Mouse (Mus musculus) T-helper 2 cell (primary cell): ENCODE measurements around the gene Ppp2r2c.

Experiments used
- in situ Hi-C: fragments of 300-600 bp; cut with MboI, MseI; formaldehyde crosslinking; loops from one replicate; pipeline ENCODE4 v1.15.1; 2025; ENCODE audit warnings: high pct_unique_total_duplicates

Ppp2r2c gene

DNA sequence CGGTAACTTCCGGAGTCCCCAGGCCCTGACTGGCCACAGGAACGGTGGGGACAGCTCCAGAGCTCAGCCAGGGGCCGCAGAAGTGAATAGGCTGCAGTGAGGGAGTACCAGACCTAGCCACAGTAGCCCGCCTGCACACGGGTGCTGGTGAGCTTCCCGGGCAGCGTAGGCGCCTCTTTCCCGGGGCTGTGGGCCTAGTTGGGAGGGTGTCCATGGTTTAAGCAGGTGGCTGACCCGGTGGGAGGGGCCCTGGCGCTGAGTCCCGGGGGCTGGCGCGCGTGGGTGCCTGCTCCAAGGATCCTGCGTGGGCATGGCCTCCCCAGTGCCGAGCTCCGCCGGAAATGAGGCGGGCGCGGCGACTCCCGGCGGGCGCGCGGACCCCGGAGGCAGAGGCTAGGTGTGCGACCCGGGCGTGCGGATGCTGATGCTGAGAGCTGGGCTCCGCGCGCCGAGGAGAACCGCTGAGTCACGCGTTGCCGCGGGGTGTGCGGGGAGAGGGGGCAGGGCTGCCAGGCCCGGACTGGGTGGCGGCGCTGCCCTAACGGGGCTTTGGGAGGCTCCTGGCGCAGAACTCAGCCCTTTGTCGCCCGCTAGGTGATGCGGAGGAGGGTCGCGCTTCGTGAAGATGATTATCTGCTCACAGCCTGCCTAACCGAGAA lies 1.4 kb downstream of the Ppp2r2c start:
- in situ Hi-C loops: loop anchor here (5.0 kb wide), 1 partner anchor 62 kb away; no protein-coding TSS in a partner anchor

DNA sequence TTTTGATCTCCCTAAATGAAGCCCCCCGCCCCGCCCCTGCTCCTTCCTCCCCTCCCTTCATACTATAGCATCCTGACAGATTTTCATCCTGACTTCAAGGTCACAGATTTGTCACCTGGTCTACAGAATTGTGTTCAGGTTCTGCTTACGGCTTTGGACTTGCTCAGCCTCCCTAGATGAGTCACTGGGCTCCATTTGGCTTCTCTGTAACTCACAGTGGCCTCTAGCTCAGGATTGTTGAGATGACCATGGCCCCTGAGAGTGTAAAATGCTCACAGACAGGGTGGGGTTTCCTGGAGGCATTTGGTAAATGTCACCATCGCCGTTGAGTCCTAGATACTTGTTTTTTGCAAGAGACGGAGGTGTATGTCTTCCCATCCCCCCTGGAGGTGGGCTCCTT lies 2.6 kb downstream of the Ppp2r2c start:
- in situ Hi-C loops: loop anchor here (5.0 kb wide), 1 partner anchor 64 kb away; no protein-coding TSS in a partner anchor

DNA sequence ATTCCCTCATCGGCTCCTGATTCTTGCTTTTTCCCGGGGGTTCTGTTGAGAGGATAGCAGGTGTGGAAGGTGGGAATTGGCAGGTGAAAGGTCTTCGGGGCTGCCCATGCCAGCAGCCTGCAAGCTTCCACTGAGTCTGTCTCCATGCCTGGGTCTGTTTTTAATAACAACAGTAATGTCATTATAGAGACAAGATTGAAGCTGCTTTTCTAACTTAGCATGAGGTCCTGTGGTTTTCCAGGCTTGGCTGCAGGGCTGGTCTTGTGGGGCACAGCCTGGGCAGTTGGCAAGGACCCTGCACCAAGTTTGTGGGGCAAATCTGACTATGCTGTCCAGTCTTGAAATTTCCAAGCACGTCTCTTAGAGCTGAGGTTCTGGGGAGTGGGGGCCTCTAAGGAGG lies 7.6 kb downstream of the Ppp2r2c start:
- in situ Hi-C loops: no loop called here

DNA sequence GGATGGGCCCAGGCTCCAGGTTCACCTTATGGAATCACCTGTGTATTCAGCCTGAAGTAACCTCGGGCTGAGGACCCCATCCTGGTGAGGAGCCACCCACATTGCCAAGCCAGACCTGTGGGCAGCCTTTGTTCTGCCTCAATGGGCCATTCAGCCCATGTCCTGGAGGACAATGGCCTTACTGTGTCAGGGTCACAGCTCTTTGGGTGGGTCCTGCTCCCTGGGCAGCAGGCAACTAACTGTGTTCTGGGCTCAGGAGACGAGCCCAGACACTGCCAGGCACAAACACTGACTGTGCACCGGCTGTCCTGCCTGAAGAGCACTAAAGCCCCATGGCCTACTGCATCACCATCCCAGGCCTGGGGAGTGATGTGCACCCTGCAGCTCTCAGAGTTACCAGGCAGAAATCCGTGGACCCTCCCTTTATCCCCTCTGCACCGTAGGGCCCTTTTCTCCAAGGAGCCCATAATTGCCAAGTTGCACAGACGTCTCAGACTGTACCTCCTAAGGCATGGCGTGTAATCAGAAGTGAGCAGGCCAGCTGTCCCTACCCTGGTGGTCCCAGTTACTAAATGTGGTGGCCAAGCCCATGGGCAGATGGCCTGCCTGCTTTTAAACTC lies 8.6 kb downstream of the Ppp2r2c start:
- in situ Hi-C loops: no loop called here

DNA sequence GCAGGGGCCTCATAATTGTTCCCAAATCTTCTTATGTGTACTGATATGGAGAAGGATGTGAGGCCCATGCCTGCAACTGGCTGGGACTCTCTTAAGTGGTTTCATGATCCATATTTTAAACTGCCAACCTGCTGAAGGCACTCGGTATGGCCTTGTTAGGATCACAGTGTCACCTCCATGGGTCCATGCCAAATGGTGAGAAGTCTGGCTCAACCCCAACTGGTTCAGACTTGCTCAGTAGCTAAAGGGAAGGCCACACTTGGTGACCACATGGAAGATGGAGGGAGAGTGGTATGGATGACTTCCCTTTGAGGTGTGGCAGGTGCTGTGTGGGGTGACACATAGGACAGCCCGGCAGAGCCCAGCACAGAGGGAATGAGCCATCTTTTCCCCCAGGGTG lies 9.3 kb downstream of the Ppp2r2c start:
- in situ Hi-C loops: no loop called here

DNA sequence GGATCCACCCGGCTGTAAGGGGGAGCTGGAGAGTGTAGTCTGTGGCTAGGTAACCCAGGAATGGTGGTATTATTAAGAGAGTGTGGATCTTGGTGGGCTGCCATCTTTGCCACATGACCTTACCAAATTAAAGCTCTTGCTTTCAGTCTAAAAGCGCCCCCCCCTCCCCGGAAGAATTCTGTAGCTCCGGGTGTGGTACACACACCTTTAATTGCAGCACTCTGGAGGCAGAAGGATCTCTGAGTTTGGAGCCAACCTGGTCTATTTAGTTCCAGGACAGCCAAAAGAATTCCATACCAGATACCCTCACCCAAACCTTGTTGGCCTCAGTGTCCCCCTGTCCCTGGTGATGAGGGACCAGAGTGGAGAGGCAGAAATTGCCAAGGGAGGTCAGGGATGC lies 10.5 kb downstream of the Ppp2r2c start:
- in situ Hi-C loops: no loop called here

DNA sequence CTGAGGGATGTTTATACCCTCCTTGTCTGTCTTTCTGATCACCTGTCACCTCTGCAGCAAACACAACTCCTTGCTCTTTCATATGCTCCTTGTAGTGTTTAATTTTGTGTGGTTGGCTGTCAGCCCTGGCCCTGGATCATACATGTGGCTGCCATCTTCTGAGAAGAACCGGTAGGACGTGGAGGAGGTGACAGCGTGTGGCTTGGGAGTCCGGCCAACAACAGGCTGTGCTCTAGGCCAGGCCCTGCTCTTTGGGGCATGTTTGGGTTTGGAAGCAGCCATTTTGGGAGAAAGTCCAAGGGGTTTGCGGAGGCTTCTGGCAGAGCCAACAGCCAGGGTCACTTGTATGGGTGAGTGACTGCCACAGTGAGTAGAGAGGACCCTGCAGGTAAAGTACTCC lies 12.3 kb downstream of the Ppp2r2c start:
- in situ Hi-C loops: no loop called here

DNA sequence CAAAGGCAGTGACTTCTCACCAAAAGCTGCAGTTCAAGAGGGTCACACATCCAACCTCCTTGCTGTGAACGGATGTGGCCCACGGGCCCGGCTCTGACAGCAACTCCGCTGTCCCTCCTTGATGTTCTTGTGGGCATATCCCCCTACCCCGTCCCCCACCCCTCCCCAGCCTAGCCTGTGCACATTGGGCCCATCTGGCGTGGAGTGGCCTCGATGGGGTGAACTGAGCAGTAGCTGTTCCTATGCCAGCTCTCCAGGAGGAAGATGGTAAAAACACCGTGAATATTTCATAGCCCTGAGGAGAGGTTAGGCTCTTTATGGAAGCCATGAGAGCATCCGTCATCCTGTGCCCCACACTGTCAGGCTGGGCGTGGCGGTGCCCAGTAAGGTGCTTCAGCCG lies 15.2 kb downstream of the Ppp2r2c start:
- in situ Hi-C loops: no loop called here

DNA sequence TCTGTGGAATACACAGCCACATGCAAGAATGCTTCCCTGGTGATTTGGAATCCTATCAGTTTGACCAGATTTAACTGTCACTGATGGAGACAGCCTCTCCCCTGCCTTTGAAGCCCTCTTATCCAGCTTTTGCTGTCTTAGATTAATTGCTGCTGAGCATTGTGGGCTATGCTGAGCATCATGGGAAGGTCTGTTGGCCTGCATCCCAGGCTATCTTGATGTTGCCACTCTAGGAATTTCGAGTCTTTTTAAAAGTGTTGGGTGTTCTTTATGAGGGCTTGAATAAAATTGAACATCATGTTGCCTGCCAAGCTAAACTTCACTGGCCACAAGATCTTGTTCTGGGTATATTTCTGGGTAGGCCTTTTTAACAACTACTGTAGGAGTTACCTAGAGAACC lies 16.8 kb downstream of the Ppp2r2c start:
- in situ Hi-C loops: loop anchor here (5.0 kb wide), 1 partner anchor 42 kb away; no protein-coding TSS in a partner anchor

DNA sequence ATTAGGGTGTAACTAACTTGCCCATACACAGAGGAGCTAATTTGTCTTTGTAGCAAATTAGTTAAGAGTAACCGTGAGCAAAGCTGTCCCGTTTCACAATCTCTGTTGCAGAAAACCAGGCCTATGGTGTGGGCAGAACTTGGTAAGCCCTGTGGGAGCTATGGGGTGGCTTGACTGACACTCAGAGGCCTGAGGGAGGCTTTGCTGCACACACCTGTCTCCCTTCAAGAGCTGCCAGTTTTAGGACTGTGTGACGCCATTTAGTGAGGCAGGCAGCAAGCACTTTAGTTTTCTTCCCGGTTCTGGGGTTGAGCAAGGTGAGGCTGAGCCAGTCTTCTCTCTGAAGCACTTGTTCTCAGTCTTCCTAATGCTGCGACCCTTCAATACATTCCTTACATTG lies 17.3 kb downstream of the Ppp2r2c start:
- in situ Hi-C loops: loop anchor here (5.0 kb wide), 1 partner anchor 42 kb away; no protein-coding TSS in a partner anchor

DNA sequence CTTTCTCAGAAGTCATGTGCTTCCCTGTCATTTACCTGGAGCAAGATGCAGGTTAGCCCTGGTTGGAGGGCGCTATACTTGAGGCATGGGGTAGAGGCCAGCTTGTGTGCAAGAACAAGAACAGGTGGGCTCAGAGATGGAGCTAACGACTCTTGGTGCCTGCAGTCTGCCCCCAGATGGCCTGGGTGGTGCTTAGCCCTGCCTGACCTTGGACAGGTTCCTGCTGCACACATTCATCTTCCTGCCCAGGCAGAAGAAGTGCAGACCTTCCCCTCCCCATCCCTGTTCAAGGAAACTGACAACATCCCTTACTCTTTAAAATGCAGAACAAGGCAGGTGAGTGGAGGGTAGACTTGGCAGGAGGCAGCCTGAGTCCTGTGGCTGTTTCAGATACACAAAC lies 18.0 kb downstream of the Ppp2r2c start:
- in situ Hi-C loops: loop anchor here (5.0 kb wide), 1 partner anchor 41 kb away; no protein-coding TSS in a partner anchor

DNA sequence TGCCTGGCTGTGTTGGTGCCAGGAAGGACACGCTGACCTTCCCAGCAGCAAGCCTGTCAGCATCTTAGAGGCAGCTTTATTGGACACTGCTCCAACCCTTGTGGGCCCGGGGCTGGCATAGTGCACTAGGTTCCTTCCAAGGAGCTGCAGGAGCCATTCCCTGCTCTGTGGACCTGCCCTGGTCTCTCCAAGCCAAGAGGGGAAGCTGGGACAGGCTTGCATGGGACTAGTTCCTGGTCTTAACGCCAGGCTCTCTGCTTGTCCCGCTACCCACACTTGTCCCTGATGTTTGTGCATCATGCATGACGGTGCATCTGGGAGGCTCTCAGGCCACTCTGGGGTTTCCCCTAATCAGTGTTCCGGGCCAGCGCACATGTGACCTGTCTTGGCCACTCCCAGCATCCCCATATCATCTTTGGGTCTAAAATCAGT lies 18.6 kb downstream of the Ppp2r2c start:
- in situ Hi-C loops: loop anchor here (5.0 kb wide), 1 partner anchor 40 kb away; no protein-coding TSS in a partner anchor

DNA sequence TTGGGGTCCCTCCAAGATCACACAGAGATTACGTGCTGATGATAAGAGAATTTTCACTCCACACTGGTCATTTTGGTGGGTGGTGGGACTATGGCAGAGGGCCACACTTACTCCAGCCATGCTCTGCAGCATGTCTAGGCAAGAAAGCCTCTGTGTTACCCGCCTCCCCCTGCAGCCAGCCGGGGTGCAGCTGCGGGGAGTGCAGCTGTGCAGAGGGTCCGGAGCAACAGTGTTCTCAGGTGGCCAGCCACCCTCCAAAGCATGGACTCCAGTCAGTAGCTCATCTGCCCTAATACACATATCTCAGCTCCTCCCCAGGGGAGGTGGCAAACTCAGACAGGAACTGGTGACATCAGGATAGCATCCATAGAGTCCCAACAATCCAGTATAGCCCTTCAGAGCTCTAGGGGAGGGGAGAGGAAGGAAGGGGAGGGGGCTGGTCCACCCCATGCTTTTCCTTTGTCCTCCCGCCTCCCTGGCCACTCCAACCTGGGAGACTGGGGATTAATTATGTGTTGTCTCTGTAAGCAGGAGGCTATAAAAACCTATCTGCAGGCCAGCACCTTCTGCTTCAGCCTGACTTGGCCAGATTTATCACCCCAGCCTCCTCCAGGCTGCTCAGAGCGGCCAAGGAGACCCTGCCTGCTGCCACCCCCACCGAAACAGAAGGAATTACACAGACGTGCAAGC lies 19.1 kb downstream of the Ppp2r2c start:
- in situ Hi-C loops: loop anchor here (5.0 kb wide), 1 partner anchor 40 kb away; no protein-coding TSS in a partner anchor

DNA sequence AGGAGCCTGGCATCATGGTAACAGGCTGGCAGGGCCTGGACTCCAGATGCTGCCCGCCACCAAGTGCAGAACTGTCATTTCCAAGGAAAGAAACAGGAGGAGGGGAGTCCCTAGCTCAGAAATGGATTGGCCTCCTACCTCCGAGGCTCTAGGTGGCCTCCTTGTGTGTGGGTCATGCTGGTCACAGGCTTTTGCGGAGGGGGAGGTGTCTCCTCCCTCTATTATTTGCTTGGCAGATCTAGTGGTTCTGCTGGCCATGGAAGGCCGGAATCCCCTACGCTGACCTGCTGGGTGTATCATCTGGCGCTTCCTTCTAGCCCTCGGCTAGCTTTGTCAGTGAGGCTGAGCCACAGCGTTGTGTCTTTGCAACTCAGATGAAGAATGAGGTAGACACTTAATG lies 20.2 kb downstream of the Ppp2r2c start:
- in situ Hi-C loops: loop anchor here (5.0 kb wide), 1 partner anchor 39 kb away; no protein-coding TSS in a partner anchor

DNA sequence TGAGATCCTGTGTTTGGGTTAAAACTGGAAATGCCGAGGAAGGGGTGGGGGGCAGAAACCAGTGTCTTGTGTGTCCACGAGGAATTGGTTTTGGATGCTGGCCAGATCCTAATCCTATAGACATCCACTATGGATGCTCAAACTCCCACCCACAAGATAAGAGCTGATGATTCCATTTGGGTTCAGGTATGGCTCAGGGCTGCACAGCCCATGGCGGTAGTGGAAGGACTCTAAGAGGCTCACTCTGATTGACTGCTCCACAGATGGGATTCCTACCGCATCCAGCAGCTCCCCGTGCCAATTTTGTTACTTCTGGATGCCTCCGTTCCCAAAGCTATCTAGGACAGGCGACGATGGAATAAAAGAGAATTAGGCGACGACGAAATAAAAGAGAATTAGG lies 20.6 kb downstream of the Ppp2r2c start:
- in situ Hi-C loops: loop anchor here (5.0 kb wide), 1 partner anchor 38 kb away; no protein-coding TSS in a partner anchor

DNA sequence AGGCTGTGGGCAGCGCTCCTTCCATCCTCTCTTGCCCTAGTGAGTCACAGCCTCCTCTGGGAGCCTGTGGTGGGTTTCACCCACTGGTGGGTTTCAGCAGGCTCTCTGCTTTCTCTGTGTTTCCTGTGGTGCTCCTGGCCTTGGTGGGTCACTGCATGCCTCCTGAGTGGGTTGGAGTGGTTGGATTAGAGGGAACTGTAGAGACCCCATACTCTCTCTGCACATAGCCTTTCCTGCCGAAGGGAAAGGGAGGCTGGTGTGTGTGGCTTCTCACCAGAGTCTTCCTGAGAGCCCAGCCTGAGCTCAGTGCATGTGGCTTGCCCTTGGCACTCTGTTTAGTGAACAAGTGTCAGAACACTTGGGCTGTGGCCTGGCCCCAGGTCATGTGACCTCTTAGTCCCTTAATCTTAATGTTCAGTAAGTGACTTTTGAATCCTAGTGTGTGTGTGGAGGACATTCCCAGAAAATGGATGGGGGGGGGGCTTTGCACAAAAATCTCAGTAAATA lies 21.1 kb downstream of the Ppp2r2c start:
- in situ Hi-C loops: loop anchor here (5.0 kb wide), 1 partner anchor 38 kb away; no protein-coding TSS in a partner anchor

DNA sequence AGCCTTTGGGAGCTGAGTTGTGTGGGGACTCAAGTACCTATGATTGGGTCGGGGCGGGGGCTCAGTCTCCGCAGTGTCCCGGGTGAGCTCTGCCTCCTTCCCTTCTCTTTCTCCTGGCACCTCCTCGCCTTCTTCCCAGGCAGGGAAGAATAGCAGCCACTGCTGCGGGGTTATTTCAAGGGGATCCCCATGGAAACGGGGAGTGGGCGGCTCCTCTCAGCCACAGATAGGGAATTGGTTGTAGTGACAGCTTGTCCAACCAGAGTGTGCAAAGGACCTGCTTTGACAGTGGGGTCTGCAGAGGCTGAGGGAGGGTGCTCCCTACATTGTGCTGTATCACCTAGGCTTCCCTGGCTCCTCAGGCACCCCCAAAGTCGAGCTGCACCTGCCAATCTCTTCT lies 22.5 kb downstream of the Ppp2r2c start:
- in situ Hi-C loops: no loop called here

DNA sequence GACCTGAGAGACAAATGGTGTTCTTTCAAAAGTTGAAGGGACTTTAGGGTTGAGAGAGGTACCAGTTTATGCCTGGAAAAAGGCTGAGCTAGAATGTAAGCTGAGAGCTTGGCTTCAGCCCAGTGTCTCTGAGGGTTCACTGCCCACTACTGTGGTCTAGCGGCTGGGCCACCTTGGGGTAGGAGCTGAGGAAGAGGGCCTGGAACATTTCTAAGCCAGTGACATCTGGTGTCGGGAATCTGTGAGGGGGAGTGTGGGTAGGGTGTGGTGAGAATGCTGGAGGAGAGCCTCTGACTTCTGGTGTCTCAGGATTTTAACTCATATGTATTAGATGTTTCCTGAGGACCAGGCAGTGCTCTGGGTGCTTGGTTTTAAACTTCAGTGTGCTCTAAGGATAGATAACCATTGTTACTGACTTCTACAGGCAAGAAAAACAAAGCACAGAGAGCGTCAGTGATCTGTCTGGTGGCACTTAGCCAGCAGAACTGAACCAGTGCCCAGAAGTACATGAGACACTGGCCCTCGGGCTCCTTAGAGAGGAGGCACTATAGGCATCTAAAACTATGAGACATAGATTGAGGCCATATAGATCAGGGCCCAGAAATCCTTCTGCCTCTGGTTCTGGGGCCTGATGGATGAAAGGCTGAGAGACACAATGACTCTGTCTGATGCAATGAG lies 23.6 kb downstream of the Ppp2r2c start:
- in situ Hi-C loops: no loop called here

DNA sequence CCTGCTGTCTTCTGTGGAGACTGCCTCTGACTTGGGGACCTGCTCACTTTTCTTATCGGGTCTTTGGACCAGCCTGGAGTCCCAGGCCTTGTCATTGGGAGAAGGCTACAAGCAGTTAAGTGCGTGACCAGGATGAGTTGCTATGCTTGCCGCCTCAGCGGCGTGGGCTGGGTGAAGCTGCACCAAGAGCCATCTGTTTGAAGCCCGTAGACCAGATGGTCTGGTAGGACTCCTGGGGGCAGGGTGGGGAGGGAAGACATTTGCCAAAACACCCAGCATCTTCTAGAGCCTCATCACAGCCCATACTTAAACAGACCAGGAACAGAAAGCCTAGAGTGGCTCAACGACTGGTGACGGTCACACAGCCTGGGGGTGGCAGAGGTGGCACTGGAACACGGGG lies 24.9 kb downstream of the Ppp2r2c start:
- in situ Hi-C loops: no loop called here

DNA sequence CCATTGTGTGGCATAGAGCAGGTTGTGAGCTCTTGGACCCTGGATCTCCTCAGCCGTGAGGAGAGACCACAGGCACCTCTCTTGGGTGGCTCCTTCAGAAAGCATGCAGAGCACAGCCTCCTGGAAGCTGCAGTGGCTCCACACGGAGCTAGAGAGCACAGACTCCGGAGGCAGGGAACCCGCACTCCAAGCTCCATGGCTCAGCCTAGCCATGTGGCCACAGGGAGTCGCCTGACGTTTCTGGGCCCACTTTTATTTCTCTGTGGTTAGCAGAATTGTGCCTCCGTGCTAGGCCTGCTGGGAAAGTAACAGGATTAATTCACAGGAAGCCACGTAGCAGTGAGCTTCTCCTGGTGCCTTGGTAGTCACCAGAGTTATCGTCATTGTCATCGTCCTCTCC lies 25.8 kb downstream of the Ppp2r2c start:
- in situ Hi-C loops: no loop called here

DNA sequence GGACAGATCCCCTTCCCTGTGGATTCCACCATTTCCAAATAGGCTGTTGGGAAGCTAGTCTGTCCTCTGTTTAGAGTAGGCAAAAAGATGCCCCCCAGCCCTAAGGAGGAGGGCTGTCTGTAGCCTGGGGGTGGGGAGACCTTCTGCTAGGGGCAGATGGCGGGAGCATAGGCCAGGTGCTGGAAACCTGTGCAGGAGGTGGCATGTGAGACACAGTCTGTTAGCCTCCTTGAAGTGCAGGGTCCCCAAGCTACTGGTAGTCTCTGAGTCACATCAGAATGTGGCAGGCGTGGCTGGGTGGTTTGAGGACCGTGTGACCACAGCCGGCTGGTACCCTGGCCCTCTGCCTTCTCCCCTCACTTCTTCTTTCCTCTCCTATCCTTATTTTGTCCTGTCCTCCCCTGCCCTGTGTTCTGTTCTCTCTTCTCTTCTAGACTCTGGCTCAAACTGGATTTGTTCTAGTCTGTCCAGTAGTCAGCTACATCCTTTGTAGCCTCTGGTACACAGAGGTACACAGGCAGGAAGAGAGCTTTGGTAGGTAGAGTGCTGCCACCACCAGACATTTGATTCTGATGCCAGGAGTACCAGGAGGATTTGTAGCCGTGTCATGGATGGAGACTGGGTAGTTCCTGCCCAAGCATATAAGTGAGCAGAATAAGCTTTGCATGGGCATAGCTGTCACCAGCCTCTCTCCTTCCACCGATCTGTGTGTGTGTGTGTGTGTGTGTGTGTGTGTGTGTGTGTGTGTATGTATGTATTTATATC lies 26.5 kb downstream of the Ppp2r2c start:
- in situ Hi-C loops: no loop called here
